Mouse (Mus musculus): Measurements from ENCODE around the gene Csf2.

GRCm38 (mm10) chr11:54219191-54219590 lies 30.3 kb downstream of the Csf2 start:
- TF ChIP-seq ZC3H11A (IDR thresholded peaks at IDR 0.05; ENCODE audit: borderline replicate concordance, low read depth, low read length) (no peak), MAFK (IDR thresholded peaks at IDR 0.05; ENCODE audit: insufficient read depth, low read depth, low read length) (no peak), CHD2 (IDR thresholded peaks at IDR 0.05; ENCODE audit: low read depth, low read length) (no peak)
